Mouse (Mus musculus) layer of hippocampus, postnatal 25 days (tissue): ENCODE data around the gene Tox3. TPM values are rescaled to one million over a fixed set of nuclear protein-coding genes. Genes with fewer than 3 reads are reported as not detected.

ENCODE experiments used
- DNase-seq, 2 experiments: peaks; one replicate each; pipeline ENCODE4 v3.0.0; 2022; ENCODE audit warnings: mixed read lengths in 2 of 2, low spot score in 1 of 2; ENCODE audit errors: extremely low spot score in 1 of 2
- total RNA-seq, 2 experiments: library from RNA; stranded (reverse); gene quantifications; 2 replicates each; pipeline ENCODE4 v1.2.3; 2021

Tox3 gene
- total RNA-seq, 2 experiments from 2014 or later, result 12.4 to 12.7 TPM

- no peak for DNase-seq
Measured at GRCm38 (mm10) chr8:90330377-90331285, 17.5 kb downstream of the Tox3 start.

- DNase-seq, result no peak
Measured at GRCm38 (mm10) chr8:90323824-90324223, 24.3 kb downstream of the Tox3 start.

- DNase-seq, result no peak
Measured at GRCm38 (mm10) chr8:90322701-90323439, 25.3 kb downstream of the Tox3 start.

- no peak for DNase-seq
Measured at GRCm38 (mm10) chr8:90321255-90321654, 26.9 kb downstream of the Tox3 start.

- no peak for DNase-seq
Measured at GRCm38 (mm10) chr8:90314312-90314711, 33.8 kb downstream of the Tox3 start.

GRCm38 (mm10) chr8:90302951-90303350 is 45.2 kb downstream of the Tox3 start:
- no peak for DNase-seq

GRCm38 (mm10) chr8:90302252-90302651 is 45.9 kb downstream of the Tox3 start:
- no peak for DNase-seq

GRCm38 (mm10) chr8:90301543-90301942 is 46.6 kb downstream of the Tox3 start:
- DNase-seq, result no peak

- no peak for DNase-seq
Measured at GRCm38 (mm10) chr8:90300973-90301372, 47.2 kb downstream of the Tox3 start.

GRCm38 (mm10) chr8:90294061-90294460 is 54.1 kb downstream of the Tox3 start:
- no peak for DNase-seq

- no peak for DNase-seq
Measured at GRCm38 (mm10) chr8:90290811-90291210, 57.3 kb downstream of the Tox3 start.

- DNase-seq, result no peak
Measured at GRCm38 (mm10) chr8:90276722-90277121, 71.4 kb downstream of the Tox3 start.

GRCm38 (mm10) chr8:90273182-90273581 is 75.0 kb downstream of the Tox3 start:
- no peak for DNase-seq

GRCm38 (mm10) chr8:90271920-90272319 is 76.2 kb downstream of the Tox3 start:
- DNase-seq, result no peak

GRCm38 (mm10) chr8:90267698-90268256 is 80.4 kb downstream of the Tox3 start:
- no peak for DNase-seq

GRCm38 (mm10) chr8:90266986-90267385 is 81.2 kb downstream of the Tox3 start:
- DNase-seq, result no peak

- no peak for DNase-seq
Measured at GRCm38 (mm10) chr8:90266239-90266638, 81.9 kb downstream of the Tox3 start.

- DNase-seq, result no peak
Measured at GRCm38 (mm10) chr8:90254158-90254867, 93.8 kb downstream of the Tox3 start.

GRCm38 (mm10) chr8:90246357-90246756 is 101.8 kb downstream of the Tox3 start:
- DNase-seq, result no peak

- no peak for DNase-seq
Measured at GRCm38 (mm10) chr8:90245828-90246227, 102.3 kb downstream of the Tox3 start.

- DNase-seq, result no peak
Measured at GRCm38 (mm10) chr8:90245187-90245586, 103.0 kb downstream of the Tox3 start.
